Mouse (Mus musculus): ENCODE measurements around the gene Plekhh2. TPM values are rescaled to one million over a fixed set of nuclear protein-coding genes. Genes with fewer than 3 reads are reported as not detected.

The Plekhh2 gene
- polyA plus RNA-seq, 1 experiment: 0.67 TPM

Other genes starting within 250 kb of the Plekhh2 start
- gene Thada, start 45.7 kb upstream of the Plekhh2 start, polyA plus RNA-seq (2012; ENCODE audit: insufficient read depth, insufficient read length, missing spikeins): 3.4 and 4.7 TPM in 2 replicates
- 3.1 and 5.4 TPM in 2 replicates for gene Dync2li1, start 114.6 kb downstream of the Plekhh2 start, polyA plus RNA-seq (2012; ENCODE audit: insufficient read depth, insufficient read length, missing spikeins)
- not detected in 2 replicates for gene Abcg8, start 164.4 kb downstream of the Plekhh2 start, polyA plus RNA-seq (2012; ENCODE audit: insufficient read depth, insufficient read length, missing spikeins)
- gene Abcg5, start 171.1 kb downstream of the Plekhh2 start, polyA plus RNA-seq (2012; ENCODE audit: insufficient read depth, insufficient read length, missing spikeins): not detected in 2 replicates